Mouse (Mus musculus): ENCODE measurements around the gene Kremen2.
"Not testable (repeated sequence)": the region's sequence is repeated elsewhere in the genome, so short reads cannot be mapped to it uniquely, and the experiment has no call there.

Kremen2 gene

GRCm38 (mm10) chr17:23745301-23746251, at the start of gene Kremen2:
TSS of gene Kremen2 (minus strand) at chr17:23745833.
- DNase-seq = no peak

- no peak for DNase-seq
Observed at GRCm38 (mm10) chr17:23795323-23795722, 49.7 kb upstream of the Kremen2 start.

DNA sequence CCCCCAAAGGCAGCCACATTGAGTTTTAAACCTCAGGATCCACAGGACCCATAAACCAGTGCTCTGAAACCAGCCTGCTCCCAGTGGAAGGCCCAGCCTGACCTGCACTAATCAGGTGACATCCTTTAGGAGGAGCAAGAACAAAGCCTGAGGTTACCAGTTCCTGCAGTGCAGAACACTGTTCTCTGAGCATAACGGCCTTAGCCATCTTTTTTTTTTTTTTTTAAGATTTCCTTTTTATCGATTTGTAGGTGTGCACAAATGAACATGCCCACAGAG, 45.4 kb upstream of the Kremen2 start:
- DNase-seq = no peak

DNA sequence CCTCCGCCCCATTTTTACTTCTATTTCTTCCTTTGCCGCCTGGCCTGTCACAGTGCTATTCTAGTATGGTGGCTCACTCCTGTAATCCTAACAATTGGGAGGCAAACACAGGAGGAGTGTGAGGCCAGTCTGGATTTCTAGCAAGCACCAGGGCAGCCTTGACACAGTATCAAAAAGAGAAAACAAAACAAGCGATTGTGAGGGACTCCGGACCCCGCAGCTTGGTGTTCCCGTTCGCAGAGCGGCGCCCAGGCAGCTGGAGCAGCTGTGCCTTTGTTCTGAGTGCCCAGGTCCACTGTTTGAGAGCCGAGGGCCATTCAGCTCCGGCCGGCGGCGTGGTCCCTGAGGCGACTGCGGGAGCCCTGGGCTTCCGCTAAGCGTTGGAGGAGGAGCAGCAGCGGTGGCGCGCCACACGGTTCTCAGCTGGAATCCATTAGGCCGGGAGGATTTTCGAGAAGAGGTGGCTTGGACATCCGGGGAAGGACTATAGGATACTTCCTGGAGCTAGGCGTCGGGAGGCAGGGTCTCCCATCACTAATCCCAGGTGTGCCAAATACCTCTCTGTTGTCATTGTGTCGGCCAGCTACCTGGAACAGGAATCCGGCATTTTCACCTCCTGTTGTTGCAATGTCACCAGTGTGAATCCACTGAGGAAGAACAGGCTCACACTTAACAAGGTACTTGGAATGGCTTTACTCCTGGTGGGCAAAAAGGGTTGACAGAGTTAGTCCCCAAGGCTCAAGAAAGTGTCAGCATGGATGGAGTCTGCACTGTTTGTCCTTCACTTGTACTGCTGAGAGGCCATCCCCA, 44.8 kb upstream of the Kremen2 start, which contains the start of gene Srrm2:
Srrm2 (plus strand) TSS at position 264 of the 810 bp plus-strand sequence.
- peak in 1 of 2 experiments; percentile 45 for DNase-seq

DNA sequence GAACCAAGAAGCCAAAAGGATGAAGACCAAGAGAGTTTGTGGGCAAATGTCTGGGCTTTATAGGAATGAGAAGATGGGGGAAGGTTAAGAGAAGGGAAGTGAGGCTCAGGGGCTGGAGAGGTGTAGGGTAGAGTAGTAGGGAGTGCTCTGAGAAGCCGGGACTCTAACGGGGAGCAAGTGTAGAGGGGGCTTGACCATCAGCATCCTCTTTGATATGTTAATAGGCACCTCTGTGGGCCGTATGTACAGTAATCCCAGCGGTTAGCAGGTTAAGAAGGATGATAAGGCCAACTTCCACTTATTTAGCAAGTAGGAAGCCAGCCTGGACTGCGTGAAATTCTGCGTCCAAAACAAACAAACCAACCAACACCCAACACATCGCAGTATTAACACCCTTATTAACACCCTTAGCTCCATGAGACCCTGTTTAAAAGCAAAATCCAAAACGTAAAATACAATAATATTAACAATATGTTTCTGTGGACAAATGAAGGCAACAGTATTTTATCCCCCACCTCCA, 44.2 kb upstream of the Kremen2 start:
- DNase-seq = no peak

GRCm38 (mm10) chr17:23788973-23789372, 43.3 kb upstream of the Kremen2 start:
- no peak for DNase-seq

DNA sequence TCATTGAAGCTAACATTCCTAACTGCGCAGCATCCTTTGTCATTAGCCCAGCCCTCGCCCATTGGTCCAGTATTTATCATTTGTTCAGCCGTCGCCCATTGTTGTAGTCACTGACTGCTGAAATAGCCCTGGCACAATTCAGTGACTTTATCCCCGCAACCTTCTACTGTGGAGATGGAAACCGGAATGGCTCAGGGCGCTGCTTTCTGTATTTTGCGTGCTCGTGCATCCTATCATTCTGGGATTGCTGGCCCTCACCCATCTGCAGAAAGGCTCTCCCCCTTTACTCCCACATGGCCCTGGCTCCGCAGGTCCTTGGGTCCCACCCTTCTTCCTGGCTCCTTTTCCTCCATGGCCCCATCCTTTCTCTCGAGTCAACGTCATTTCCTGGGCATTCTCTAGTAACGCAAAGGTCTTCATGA, 40.9 kb upstream of the Kremen2 start:
- DNase-seq = peak in 1 of 2 experiments; percentile 17

- DNase-seq = peak; percentile 87 to 88
Observed at GRCm38 (mm10) chr17:23785561-23786471, 40.2 kb upstream of the Kremen2 start, which contains the start of gene Flywch2. TSS of gene Flywch2 (minus strand) at chr17:23786081.

- DNase-seq = no peak
Observed at GRCm38 (mm10) chr17:23783352-23783751, 37.7 kb upstream of the Kremen2 start.

DNA sequence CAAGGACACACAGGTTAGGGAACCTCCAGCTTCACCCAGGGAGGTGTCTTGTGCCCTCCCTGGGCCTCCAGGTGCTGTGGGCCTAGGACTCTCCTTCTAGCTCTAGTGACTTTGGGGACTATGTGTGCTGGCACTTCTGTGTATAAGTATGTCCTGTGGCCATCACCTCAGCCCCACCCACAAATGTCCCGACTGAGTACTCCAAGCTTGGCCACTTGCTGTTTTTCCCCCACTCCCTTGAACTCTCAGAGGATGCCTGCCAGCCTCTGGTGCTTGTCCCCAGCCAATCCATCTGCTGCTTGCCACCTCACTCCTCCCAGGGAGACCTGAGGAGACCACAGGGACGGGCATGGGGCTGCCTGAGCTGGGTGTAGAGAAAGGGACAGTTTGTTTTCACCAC, 32.8 kb upstream of the Kremen2 start:
- no peak for DNase-seq

GRCm38 (mm10) chr17:23777141-23777540, 31.5 kb upstream of the Kremen2 start:
- no peak for DNase-seq

DNA sequence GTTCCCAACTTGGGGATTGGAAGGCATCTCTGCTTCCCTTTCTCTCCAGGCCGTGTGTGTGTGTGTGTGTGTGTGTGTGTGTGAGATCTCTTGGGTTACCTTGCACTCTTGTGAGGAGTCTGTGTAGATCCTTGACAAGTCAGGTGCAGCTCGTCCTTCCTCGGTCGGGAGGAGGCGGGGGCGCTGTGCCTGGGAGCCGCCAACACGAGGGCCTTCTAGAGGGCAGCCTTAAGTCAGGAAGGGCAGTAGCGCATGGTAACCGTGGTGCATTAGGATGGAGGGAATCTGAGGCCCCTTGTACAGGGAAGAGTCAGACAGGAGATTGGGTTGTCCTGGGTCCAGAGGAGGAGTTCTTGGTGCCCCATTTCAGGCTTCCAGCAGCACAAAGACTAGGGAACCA, 30.6 kb upstream of the Kremen2 start:
- no peak for DNase-seq

DNA sequence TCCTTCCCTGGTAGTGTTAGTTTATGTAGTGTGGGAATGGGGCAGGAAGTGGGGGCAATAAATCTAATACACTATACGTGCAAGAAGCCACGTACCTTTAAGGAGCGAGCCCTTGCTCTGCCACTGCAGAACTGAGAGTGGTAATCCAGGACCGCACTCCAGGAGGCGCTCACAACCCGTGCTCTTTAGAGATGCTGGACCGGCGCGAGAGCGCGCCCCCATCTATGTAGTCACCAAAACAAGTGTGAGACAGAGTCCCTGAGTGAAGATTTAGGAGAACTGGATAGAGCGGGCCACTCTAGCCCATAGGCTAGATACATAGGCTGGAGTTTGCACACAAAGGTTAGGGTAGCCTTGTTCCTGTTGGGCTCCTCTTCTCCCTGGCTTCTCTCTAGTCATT, 28.5 kb upstream of the Kremen2 start:
- peak; percentile 73 to 90 for DNase-seq

- DNase-seq = no peak
Observed at GRCm38 (mm10) chr17:23773676-23774075, 28.0 kb upstream of the Kremen2 start.

DNA sequence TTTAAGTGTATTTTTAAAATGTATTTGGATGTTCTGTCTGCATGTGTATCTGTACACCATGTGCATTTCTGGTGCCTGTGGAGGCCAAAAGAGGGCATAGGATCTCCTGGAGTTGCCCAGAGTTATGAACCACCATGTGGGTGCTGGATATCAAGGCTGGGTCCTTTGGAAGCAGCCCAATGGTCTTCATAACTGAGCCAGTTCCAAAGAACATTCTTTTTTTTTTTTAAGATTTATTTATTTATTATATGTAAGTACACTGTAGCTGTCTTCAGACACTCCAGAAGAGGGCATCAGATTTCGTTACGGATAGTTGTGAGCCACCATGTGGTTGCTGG, 26.6 kb upstream of the Kremen2 start:
- not testable (repeated sequence) for DNase-seq

DNA sequence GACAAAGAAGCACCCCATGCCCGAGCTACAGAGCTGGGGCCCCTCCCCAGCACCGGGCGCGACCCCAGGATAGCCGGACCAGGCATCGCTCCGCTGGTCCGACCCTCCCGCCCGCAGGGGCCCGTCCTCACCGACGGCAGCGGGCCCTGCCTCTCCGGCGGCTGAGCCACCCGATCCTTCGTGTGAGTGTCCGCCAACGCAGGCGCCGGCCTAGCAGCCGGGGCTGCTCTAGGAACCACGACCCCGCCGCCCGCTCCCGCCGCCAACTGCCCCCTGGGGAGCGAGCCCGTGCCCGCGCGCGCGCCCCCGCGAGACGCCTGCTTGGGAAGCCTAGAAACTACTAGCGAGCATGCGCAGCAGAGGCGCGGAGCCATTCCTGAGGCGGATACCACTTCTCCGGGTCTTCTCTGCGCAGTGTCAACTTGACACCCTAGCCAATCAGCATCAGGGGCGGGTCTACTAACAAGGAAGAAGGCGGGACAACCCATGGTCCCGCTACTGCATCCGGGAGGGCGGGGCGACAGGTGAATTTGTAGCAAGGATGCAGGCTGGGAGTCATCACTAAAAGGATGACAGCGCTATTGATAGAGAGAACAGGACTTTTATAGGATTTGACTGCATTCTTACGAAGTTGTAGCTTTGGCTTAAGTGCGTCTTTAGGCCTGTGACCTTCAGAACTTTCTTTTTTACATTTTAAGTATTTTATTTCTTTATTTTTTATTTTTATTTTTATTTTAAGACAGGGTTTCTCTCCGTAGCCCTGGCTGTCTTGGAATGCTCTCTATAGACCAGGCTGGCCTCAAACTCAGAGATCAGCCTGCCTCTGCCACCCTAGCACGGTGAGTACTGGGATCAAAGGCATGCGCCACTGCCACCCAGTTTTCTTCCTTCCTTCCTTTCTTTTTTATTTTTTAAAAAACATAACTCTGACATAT, 25.9 kb upstream of the Kremen2 start, which contains the start of gene Flywch1:
Flywch1 (minus strand) TSS at position 319 of the 935 bp plus-strand sequence.
- DNase-seq = peak; percentile 99

- no peak for DNase-seq
Observed at GRCm38 (mm10) chr17:23770896-23771283, 25.3 kb upstream of the Kremen2 start.

DNA sequence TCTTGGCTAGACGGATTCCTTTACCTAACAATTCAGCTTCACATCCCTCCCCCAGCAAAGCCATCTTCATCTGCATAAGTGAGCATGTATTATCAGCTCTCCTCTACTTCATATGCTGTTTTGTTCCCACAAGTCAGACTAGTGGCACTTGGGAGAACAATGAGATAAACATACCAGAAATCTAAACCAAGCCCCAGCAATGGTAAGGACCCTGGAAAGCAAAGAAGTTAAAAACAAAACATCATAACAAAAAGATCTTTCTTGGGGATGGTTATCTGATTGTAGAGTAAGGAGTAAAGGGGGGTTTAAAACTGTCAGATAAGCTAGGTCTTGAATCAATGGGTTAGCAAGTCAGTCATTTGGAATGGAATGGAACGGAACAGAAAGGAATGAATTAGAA, 24.9 kb upstream of the Kremen2 start:
- no peak for DNase-seq

GRCm38 (mm10) chr17:23762976-23763375, 17.3 kb upstream of the Kremen2 start:
- DNase-seq = no peak

DNA sequence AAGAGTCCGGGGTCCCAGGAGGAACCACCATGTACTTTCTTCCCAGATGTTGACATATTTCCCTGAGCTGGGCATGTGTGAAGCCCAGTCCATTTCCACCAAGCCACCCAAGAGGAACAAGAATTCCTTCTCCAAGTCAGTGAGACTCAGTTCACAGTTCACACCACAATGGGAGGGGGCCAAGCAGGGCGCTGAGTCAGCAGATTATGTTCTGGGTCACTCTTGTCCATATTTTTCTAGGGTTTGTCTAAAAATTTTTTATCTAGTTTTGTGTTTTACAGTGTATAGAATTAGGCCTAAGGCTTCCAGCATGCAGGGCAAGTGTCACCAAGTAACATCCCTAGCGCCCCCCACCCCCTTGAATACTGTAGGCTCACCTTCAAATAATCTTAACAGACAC, 15.5 kb upstream of the Kremen2 start:
- no peak for DNase-seq

DNA sequence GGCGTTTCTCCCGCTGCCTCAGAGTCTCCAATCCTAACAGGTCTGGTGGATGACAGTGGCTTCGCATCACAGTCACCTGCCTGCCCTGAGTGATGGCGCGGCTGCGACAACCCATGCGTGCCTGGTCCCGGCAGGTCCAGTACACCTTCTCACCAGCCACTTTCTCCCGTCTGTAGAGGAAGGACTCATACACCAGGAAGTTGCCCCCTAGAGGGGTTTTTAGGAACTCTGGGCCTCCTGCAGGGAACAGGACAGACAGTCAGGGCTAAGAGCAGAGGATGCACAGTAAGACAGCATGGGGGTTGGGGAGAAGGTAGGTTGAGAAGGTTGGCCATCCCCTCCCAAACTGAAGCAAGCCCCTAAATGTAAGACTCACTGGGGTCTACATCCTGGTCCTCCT, 14.6 kb upstream of the Kremen2 start:
- DNase-seq = no peak

Data from kidney, adult 8-10 months (tissue).